20 mouse cellular contexts compared by ENCODE assay signal in the genomic region with DNA sequence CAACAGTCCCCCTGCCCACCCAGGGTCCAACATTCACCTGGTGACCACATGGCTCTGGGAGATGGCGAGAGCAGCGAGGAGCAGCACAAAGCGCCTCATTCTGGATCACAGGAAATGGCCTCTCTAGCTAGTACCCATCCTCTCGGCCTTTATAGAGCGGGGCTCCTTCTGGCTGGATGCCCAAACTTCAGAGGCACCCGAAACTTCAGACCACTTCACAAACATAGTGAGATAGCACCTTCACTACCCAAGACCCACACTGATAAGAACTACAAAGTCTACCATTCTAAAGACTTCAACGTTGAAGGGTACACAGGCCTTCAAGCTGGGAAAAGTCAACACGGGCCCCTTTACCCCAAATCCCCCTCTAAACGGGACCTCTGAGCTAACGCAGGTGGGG. TPM values are rescaled to one million over a fixed set of nuclear protein-coding genes. Genes with fewer than 3 reads are reported as not detected.
DNase-seq lines count a peak whose midpoint lies in the region; ATAC-seq and TF ChIP-seq lines count a peak whose summit lies in the region.
"Had no signal": no experiment of that assay in that cellular context is flagged by ENCODE, and none has a peak within 500 bp of the region (broad histone marks: within the 10 kb centered on the region; RNA-seq: fewer than 3 reads in every experiment).

Gene Cym, minus strand, starts transcription at position 125 of the 400 bp plus-strand sequence.

- H3K27me3 ChIP-seq in lung, embryonic 16.5 days (ENCODE audit: control insufficient read depth, insufficient read depth, low read depth, low read length) = no peaks in the 10 kb centered on the region
- H3K27me3 ChIP-seq in intestine, embryonic 15.5 days (replicated peaks) = no peaks in the 10 kb centered on the region
- no peaks in the 10 kb centered on the region for H3K27me3 ChIP-seq in stomach, postnatal 0 days (ENCODE audit: control insufficient read depth, insufficient read depth, low read length)
- H3K27me3 ChIP-seq in heart, adult 2 months (ENCODE audit: control insufficient read depth, insufficient read depth, low read length) = no peaks in the 10 kb centered on the region
- H3K27me3 ChIP-seq: embryonic facial prominence, embryonic 13.5 days; forebrain, embryonic 12.5 days; hindbrain, embryonic 12.5 days had no signal

- TF ChIP-seq EP300 in stomach, postnatal 0 days (optimal IDR thresholded peaks at IDR 0.05) = no peak
- TF ChIP-seq EP300 in heart, adult 2 months (IDR thresholded peaks at IDR 0.05; ENCODE audit: insufficient read depth, low read depth, low read length) = no peak

- no peak within 1 kb of the TSS for H3K9ac ChIP-seq in lung, embryonic 16.5 days (ENCODE audit: low read length)
- H3K9ac ChIP-seq in intestine, embryonic 15.5 days = no peak within 1 kb of the TSS
- H3K9ac ChIP-seq in stomach, postnatal 0 days (ENCODE audit: low read length) = no peak within 1 kb of the TSS; the same call in 1 of the 2 replicates
- no peak within 1 kb of the TSS for H3K9ac ChIP-seq in heart, adult 2 months (ENCODE audit: low read depth, low read length)
- H3K9ac ChIP-seq: embryonic facial prominence, embryonic 13.5 days; forebrain, embryonic 12.5 days; heart, embryonic 13.5 days; hindbrain, embryonic 12.5 days had no signal

- intact Hi-C loops in heart, adult 2 months (cut with DNase I) = no loop called here

- TF ChIP-seq CTCF in stomach, postnatal 0 days (IDR thresholded peaks at IDR 0.05; ENCODE audit: low read depth) = no peak
- no peak for TF ChIP-seq CTCF in layer of hippocampus, adult 2 months (conservative IDR thresholded peaks at IDR 0.05)
- TF ChIP-seq CTCF in heart, adult 2 months (IDR thresholded peaks at IDR 0.05) = no peak

- no peak within 1 kb of the TSS for H3K4me3 ChIP-seq in lung, embryonic 16.5 days (ENCODE audit: low read length)
- H3K4me3 ChIP-seq in intestine, embryonic 15.5 days (replicated peaks) = no peak within 1 kb of the TSS
- peak within 1 kb of the TSS; percentile 17; the same call in 1 of the 2 replicates for H3K4me3 ChIP-seq in stomach, postnatal 0 days (ENCODE audit: low read depth, low read length)
- no peak within 1 kb of the TSS for H3K4me3 ChIP-seq in layer of hippocampus, adult 2 months
- no peak within 1 kb of the TSS for H3K4me3 ChIP-seq in heart, adult 2 months
- H3K4me3 ChIP-seq: embryonic facial prominence, embryonic 13.5 days; forebrain, embryonic 12.5 days; heart, embryonic 13.5 days; hindbrain, embryonic 12.5 days had no signal

- ATAC-seq in lung, embryonic 16.5 days (ENCODE audit: low read depth) = peak; percentile 26; the same call in 1 of the 2 replicates
- no peak for ATAC-seq in intestine, embryonic 15.5 days
- peak; percentile 7; the same call in 1 of the 2 replicates for ATAC-seq in megakaryocyte, adult 5-6 weeks (ENCODE audit: poor library complexity, severe bottlenecking)
- peak; percentile 49 for ATAC-seq in stomach, postnatal 0 days (ENCODE audit: low FRiP score, low TSS enrichment)
- ATAC-seq: forebrain, embryonic 16.5 days; hindbrain, embryonic 16.5 days had no signal

- no peak for DNase-seq in lung, postnatal 4 days
- DNase-seq in stomach, postnatal 0 days (ENCODE audit: low spot score) = peak; percentile 78
- DNase-seq in layer of hippocampus, adult 2 months (ENCODE audit: low spot score in 2 of 2) = no peak
- DNase-seq in heart, adult 2 months = no peak
- DNase-seq: adrenal gland, adult 8-10 months; cerebellum, adult 11-12 months; cerebellum, adult 9-10 months; cerebellum, postnatal 25 days; gastrocnemius, postnatal 14 days; heart, postnatal 4 days had no signal

- H3K79me2 ChIP-seq in heart, adult 2 months (replicated peaks; ENCODE audit: control insufficient read depth, insufficient read depth, low read length) = no peaks in the 10 kb centered on the region

- no peaks in the 10 kb centered on the region for H3K9me3 ChIP-seq in lung, embryonic 16.5 days (ENCODE audit: control insufficient read depth, low read length)
- H3K9me3 ChIP-seq in intestine, embryonic 15.5 days = no peaks in the 10 kb centered on the region
- no peaks in the 10 kb centered on the region for H3K9me3 ChIP-seq in stomach, postnatal 0 days (ENCODE audit: control insufficient read depth, low read length)
- H3K9me3 ChIP-seq: forebrain, embryonic 12.5 days; hindbrain, embryonic 12.5 days had no signal

- TF ChIP-seq POLR2A in heart, adult 2 months (IDR thresholded peaks at IDR 0.05; ENCODE audit: insufficient read depth, low read depth, low read length) = no peak

- no peaks in the 10 kb centered on the region for H3K36me3 ChIP-seq in lung, embryonic 16.5 days (ENCODE audit: control insufficient read depth, insufficient read depth, low read length)
- H3K36me3 ChIP-seq in intestine, embryonic 15.5 days = no peaks in the 10 kb centered on the region
- no peaks in the 10 kb centered on the region for H3K36me3 ChIP-seq in stomach, postnatal 0 days (ENCODE audit: control insufficient read depth, insufficient read depth, low read length)
- no peaks in the 10 kb centered on the region for H3K36me3 ChIP-seq in heart, adult 2 months (ENCODE audit: control insufficient read depth, insufficient read depth, low read length)
- H3K36me3 ChIP-seq: embryonic facial prominence, embryonic 13.5 days; forebrain, embryonic 12.5 days; heart, embryonic 13.5 days; hindbrain, embryonic 12.5 days had no signal

- no peak within 1 kb of the TSS for H3K4me2 ChIP-seq in lung, embryonic 16.5 days (ENCODE audit: low read depth, low read length)
- no peak within 1 kb of the TSS for H3K4me2 ChIP-seq in intestine, embryonic 15.5 days (replicated peaks)
- H3K4me2 ChIP-seq in stomach, postnatal 0 days (replicated peaks; ENCODE audit: low read depth) = peak within 1 kb of the TSS; percentile 37
- H3K4me2 ChIP-seq: embryonic facial prominence, embryonic 13.5 days; forebrain, embryonic 12.5 days; heart, embryonic 13.5 days; hindbrain, embryonic 12.5 days had no signal

- 49% methylated on average over 10 of the region's 10 CpGs for WGBS in lung, embryonic 16.5 days
- 62% methylated on average over 10 of the region's 10 CpGs for WGBS in intestine, embryonic 15.5 days
- WGBS in stomach, postnatal 0 days = 51% methylated on average over 10 of the region's 10 CpGs
- WGBS in heart, adult 2 months = 84% methylated on average over 10 of the region's 10 CpGs

- H3K4me1 ChIP-seq in lung, embryonic 16.5 days (replicated peaks; ENCODE audit: control insufficient read depth, insufficient read depth, low read length) = no peaks in the 10 kb centered on the region; the same call in 1 of the 2 replicates
- H3K4me1 ChIP-seq in intestine, embryonic 15.5 days (replicated peaks) = no peaks in the 10 kb centered on the region
- no peaks in the 10 kb centered on the region for H3K4me1 ChIP-seq in stomach, postnatal 0 days (replicated peaks; ENCODE audit: control insufficient read depth, insufficient read depth)
- peaks cover 6% of the 10 kb centered on the region for H3K4me1 ChIP-seq in heart, adult 2 months (ENCODE audit: control insufficient read depth, insufficient read depth, low read length)
- H3K4me1 ChIP-seq: embryonic facial prominence, embryonic 13.5 days; hindbrain, embryonic 12.5 days had no signal

- H3K27ac ChIP-seq in lung, embryonic 16.5 days (ENCODE audit: low read length) = no peak within 1 kb of the TSS
- no peak within 1 kb of the TSS for H3K27ac ChIP-seq in intestine, embryonic 15.5 days
- H3K27ac ChIP-seq in stomach, postnatal 0 days (replicated peaks) = peak within 1 kb of the TSS; percentile 72
- no peak within 1 kb of the TSS for H3K27ac ChIP-seq in layer of hippocampus, adult 2 months
- no peak within 1 kb of the TSS for H3K27ac ChIP-seq in heart, adult 2 months
- H3K27ac ChIP-seq: embryonic facial prominence, embryonic 13.5 days; forebrain, embryonic 12.5 days; heart, embryonic 13.5 days; hindbrain, embryonic 12.5 days had no signal

RNA-seq across cellular contexts. Expression of gene Cym, which starts in this region (rescaled TPM):
- 45.5 and 47.6 TPM in 2 replicates for polyA plus RNA-seq in lung, embryonic 16.5 days (2015; fragmentation: Nextera tagmentation; extraction: Ambion mirVana)
- polyA plus RNA-seq in intestine, embryonic 15.5 days (2015; fragmentation: Nextera tagmentation; extraction: Ambion mirVana) = 11.4 and 133 TPM in 2 replicates
- 0.25 and 0.74 TPM in 2 replicates for total RNA-seq in megakaryocyte, adult 5-6 weeks (2015)
- total RNA-seq in megakaryocyte, adult 5-6 weeks (2017) = not detected in 2 replicates
- 69,611 and 75,506 TPM in 2 replicates for polyA plus RNA-seq in stomach, postnatal 0 days (2015; fragmentation: Nextera tagmentation; extraction: Ambion mirVana)
- total RNA-seq in layer of hippocampus, adult 2 months (2021) = not detected
- total RNA-seq in heart, adult 2 months (2021) = not detected
- polyA plus RNA-seq in heart, adult 2 months (2012; rRNA removed) = 0.12 TPM in 1 of 2 replicates, not detected in the other
- total RNA-seq: ES-E14; gastrocnemius, postnatal 14 days; heart, postnatal 4 days had no signal
- polyA plus RNA-seq: forebrain, embryonic 12.5 days; forebrain, embryonic 16.5 days; hindbrain, embryonic 12.5 days had no signal

Comparison
In these comparisons a context has a peak if more than half of its experiments do, and no peak if none do; other contexts are left out.
1. RNA of gene Cym (polyA plus RNA-seq): 69,611 to 75,506 TPM in stomach, postnatal 0 days; 45.5 to 47.6 TPM in lung, embryonic 16.5 days, 11.4 to 133 TPM in intestine, embryonic 15.5 days and 0.12 TPM in heart, adult 2 months; every median in the first group is over 100 times any median in the second.
2. Peak in ATAC-seq in megakaryocyte, adult 5-6 weeks; RNA of the gene not detected or under 1 TPM.